Mouse (Mus musculus): ENCODE results near the gene Btbd35f14. TPM values are rescaled to one million over a fixed set of nuclear protein-coding genes. Genes with fewer than 3 reads are reported as not detected.
"Not testable (repeated sequence)": the region's sequence is repeated elsewhere in the genome, so short reads cannot be mapped to it uniquely, and the experiment has no call there.

Btbd35f14 gene
- polyA plus RNA-seq (2014; fragmentation: Nextera tagmentation; extraction: Ambion mirVana), result not detected in 2 replicates

GRCm38 (mm10) chrX:33702249-33702648 is at the start of gene Btbd35f14:
Gene Btbd35f14 (minus strand): TSS chrX:33702349.
- not testable (repeated sequence) for H3K9me3 ChIP-seq (ENCODE audit: control insufficient read depth, low read length); ATAC-seq (ENCODE audit: low FRiP score, low TSS enrichment); H3K9ac ChIP-seq (ENCODE audit: low read depth, low read length); H3K36me3 ChIP-seq (ENCODE audit: control insufficient read depth, insufficient read depth, low read length); H3K4me2 ChIP-seq (replicated peaks; ENCODE audit: low read depth, low read length); H3K4me3 ChIP-seq (ENCODE audit: low read length); H3K4me1 ChIP-seq (ENCODE audit: control insufficient read depth, insufficient read depth, low read length); H3K27me3 ChIP-seq (ENCODE audit: control insufficient read depth, insufficient read depth, low read length); H3K27ac ChIP-seq (ENCODE audit: low read depth, low read length)
- WGBS, result no CpG with 5 or more reads among the region's 3 CpGs

DNA sequence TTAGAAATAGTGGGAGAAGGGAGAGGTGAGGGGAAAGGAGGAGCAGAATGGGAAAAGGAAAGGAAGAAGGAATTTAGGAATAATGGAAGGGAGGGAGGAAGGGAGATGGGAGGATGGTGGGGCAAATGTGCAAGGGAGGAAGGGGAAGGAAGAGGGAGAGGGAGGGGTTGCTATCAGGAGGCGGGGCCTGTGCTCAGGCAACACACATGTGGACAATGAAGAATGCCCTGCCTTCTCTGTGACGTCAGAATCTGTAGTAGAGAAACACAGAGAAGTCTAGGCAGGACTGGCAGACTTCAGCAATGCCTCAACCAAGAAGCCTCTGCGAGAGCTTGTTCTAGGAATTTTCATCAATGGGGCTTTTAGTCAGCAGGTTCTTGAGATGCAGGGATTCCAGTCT is 45.3 kb downstream of the Btbd35f14 start, which contains the start of gene Btbd35f13:
Gene Btbd35f13 (plus strand): TSS at position 301 of the 400 bp plus-strand sequence.
- WGBS, result 73% methylated on average over 2 of the region's 3 CpGs
- not testable (repeated sequence) for H3K27ac ChIP-seq (ENCODE audit: low read depth, low read length); H3K4me3 ChIP-seq (ENCODE audit: low read length); H3K4me2 ChIP-seq (replicated peaks; ENCODE audit: low read depth, low read length); H3K9me3 ChIP-seq (ENCODE audit: control insufficient read depth, low read length); ATAC-seq (ENCODE audit: low FRiP score, low TSS enrichment); H3K4me1 ChIP-seq (ENCODE audit: control insufficient read depth, insufficient read depth, low read length); H3K9ac ChIP-seq (ENCODE audit: low read depth, low read length); H3K27me3 ChIP-seq (ENCODE audit: control insufficient read depth, insufficient read depth, low read length); H3K36me3 ChIP-seq (ENCODE audit: control insufficient read depth, insufficient read depth, low read length)

Other genes with a start within 250 kb of the Btbd35f14 start
- not detected in 2 replicates for gene Btbd35f15, start 125.0 kb downstream of the Btbd35f14 start, polyA plus RNA-seq (2014; fragmentation: Nextera tagmentation; extraction: Ambion mirVana)
- gene Btbd35f13, start 45.2 kb downstream of the Btbd35f14 start, polyA plus RNA-seq (2014; fragmentation: Nextera tagmentation; extraction: Ambion mirVana), result not detected in 2 replicates